Mouse (Mus musculus): ENCODE data around the gene Klhl29. TPM values are rescaled to one million over a fixed set of nuclear protein-coding genes. Genes with fewer than 3 reads are reported as not detected.

The Klhl29 gene
- polyA plus RNA-seq, 1 experiment from 2014 or later: 2.8 TPM

DNA sequence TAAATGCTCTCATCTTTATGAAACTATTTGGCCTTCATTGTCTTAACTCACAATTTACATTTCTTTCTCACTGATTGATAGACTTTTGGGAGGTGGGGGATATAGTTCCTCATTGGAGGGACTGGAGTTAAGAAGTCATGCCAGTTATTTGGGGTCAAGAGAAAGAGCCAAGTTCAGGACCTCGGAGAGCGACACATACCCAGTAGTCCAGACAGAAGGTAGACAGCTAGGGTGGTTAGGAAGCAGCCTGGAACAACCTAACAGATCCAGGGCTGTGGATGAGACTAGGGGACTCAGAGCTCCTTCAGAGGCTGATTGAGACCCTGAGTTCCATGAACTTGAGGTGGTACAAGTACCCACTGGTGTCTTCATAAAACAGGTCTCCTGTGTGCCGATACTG lies 264.1 kb downstream of the Klhl29 start:
- Histone ChIP-seq H3K36me3 (ENCODE audit: control insufficient read depth, insufficient read depth, low read length) (no peaks in the 10 kb centered on the region), H3K9me3 (ENCODE audit: control insufficient read depth, low read length) (no peaks in the 10 kb centered on the region), H3K27me3 (replicated peaks; ENCODE audit: control insufficient read depth, insufficient read depth, low read length) (no peaks in the 10 kb centered on the region), H3K4me3 (ENCODE audit: low read depth, low read length) (no peak overlapping the region), H3K4me1 (replicated peaks; ENCODE audit: control insufficient read depth, insufficient read depth, low read length) (0 out of 2 replicates have a peak, but pooled peaks cover 2% of the 10 kb centered on the region), H3K27ac (ENCODE audit: low read depth) (no peak overlapping the region), H3K9ac (ENCODE audit: low read length) (no peak overlapping the region), H3K4me2 (ENCODE audit: low read length) (no peak overlapping the region)
- 59% methylated on average over 3 of the region's 3 CpGs for WGBS
- DNase-seq (ENCODE audit: low spot score) (peak; percentile 66), ATAC-seq (replicated peaks; ENCODE audit: low FRiP score, low TSS enrichment, low read depth) (no peak)

GRCm38 (mm10) chr12:5108613-5109012 lies 266.9 kb downstream of the Klhl29 start:
- H3K36me3 ChIP-seq (ENCODE audit: control insufficient read depth, insufficient read depth, low read length): 0 out of 2 replicates have a peak, but pooled peaks cover 2% of the 10 kb centered on the region
- WGBS: 30% methylated on average over 6 of the region's 6 CpGs

DNA sequence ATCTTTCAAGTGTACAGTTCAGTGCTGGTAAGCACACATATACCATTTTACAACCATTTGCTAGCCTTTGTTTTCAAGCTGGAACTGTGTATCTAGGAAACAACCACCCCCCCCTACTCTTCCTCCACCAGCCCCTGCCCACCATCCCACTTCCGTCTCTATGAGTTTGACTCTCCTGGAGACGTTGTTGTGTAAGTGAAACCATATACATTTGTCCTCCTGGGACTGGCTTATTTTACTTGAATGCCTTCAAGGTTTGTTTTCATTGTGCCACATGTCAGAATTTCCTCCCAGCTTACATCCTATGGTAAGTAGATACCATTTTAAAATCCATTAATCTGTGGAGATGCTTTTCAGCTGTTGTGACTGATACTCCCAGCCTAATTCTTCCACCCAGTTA lies 267.7 kb downstream of the Klhl29 start:
- DNase-seq (ENCODE audit: low spot score): no peak
- Histone ChIP-seq H3K27ac (ENCODE audit: low read depth) (peak overlapping the region; percentile 13; the same call in 1 of the 2 replicates), H3K9ac (ENCODE audit: low read length) (no peak overlapping the region), H3K36me3 (ENCODE audit: control insufficient read depth, insufficient read depth, low read length) (0 out of 2 replicates have a peak, but pooled peaks cover 2% of the 10 kb centered on the region), H3K4me3 (ENCODE audit: low read depth, low read length) (no peak overlapping the region), H3K9me3 (ENCODE audit: control insufficient read depth, low read length) (no peaks in the 10 kb centered on the region), H3K27me3 (replicated peaks; ENCODE audit: control insufficient read depth, insufficient read depth, low read length) (no peaks in the 10 kb centered on the region), H3K4me2 (ENCODE audit: low read length) (no peak overlapping the region), H3K4me1 (replicated peaks; ENCODE audit: control insufficient read depth, insufficient read depth, low read length) (0 out of 2 replicates have a peak, but pooled peaks cover 2% of the 10 kb centered on the region)
- no peak for ATAC-seq (replicated peaks; ENCODE audit: low FRiP score, low TSS enrichment, low read depth)
- WGBS: 43% methylated on average over 2 of the region's 2 CpGs

More at GRCm38 (mm10) chr12:5108613-5109012, 266.9 kb downstream of the Klhl29 start:
- DNase-seq (ENCODE audit: low spot score) (peak; percentile 54), ATAC-seq (replicated peaks; ENCODE audit: low FRiP score, low TSS enrichment, low read depth) (0 out of 2 replicates have a peak, but pooled peaks have one; percentile 75)
- no peaks in the 10 kb centered on the region for H3K27me3 ChIP-seq (replicated peaks; ENCODE audit: control insufficient read depth, insufficient read depth, low read length)
- no peak overlapping the region for H3K4me2 ChIP-seq (ENCODE audit: low read length)
- H3K27ac ChIP-seq (ENCODE audit: low read depth): 0 out of 2 replicates have a peak overlapping the region, but pooled peaks have one; percentile 29
- H3K4me3 ChIP-seq (ENCODE audit: low read depth, low read length): no peak overlapping the region
- 0 out of 2 replicates have a peak, but pooled peaks cover 2% of the 10 kb centered on the region for H3K4me1 ChIP-seq (replicated peaks; ENCODE audit: control insufficient read depth, insufficient read depth, low read length)
- H3K9ac ChIP-seq (ENCODE audit: low read length): no peak overlapping the region
- no peaks in the 10 kb centered on the region for H3K9me3 ChIP-seq (ENCODE audit: control insufficient read depth, low read length)

- Histone ChIP-seq H3K4me2 (ENCODE audit: low read length) (no peak overlapping the region), H3K4me3 (ENCODE audit: low read depth, low read length) (no peak overlapping the region), H3K4me1 (replicated peaks; ENCODE audit: control insufficient read depth, insufficient read depth, low read length) (0 out of 2 replicates have a peak, but pooled peaks cover 2% of the 10 kb centered on the region), H3K27me3 (replicated peaks; ENCODE audit: control insufficient read depth, insufficient read depth, low read length) (no peaks in the 10 kb centered on the region), H3K27ac (ENCODE audit: low read depth) (no peak overlapping the region), H3K9me3 (ENCODE audit: control insufficient read depth, low read length) (no peaks in the 10 kb centered on the region), H3K36me3 (ENCODE audit: control insufficient read depth, insufficient read depth, low read length) (0 out of 2 replicates have a peak, but pooled peaks cover 2% of the 10 kb centered on the region), H3K9ac (ENCODE audit: low read length) (no peak overlapping the region)
- ATAC-seq (replicated peaks; ENCODE audit: low FRiP score, low TSS enrichment, low read depth) (no peak), DNase-seq (ENCODE audit: low spot score) (no peak)
- WGBS: 86% methylated on average over 9 of the region's 9 CpGs
These were observed 270.9 kb downstream of the Klhl29 start for GRCm38 (mm10) chr12:5104422-5105052.

DNA sequence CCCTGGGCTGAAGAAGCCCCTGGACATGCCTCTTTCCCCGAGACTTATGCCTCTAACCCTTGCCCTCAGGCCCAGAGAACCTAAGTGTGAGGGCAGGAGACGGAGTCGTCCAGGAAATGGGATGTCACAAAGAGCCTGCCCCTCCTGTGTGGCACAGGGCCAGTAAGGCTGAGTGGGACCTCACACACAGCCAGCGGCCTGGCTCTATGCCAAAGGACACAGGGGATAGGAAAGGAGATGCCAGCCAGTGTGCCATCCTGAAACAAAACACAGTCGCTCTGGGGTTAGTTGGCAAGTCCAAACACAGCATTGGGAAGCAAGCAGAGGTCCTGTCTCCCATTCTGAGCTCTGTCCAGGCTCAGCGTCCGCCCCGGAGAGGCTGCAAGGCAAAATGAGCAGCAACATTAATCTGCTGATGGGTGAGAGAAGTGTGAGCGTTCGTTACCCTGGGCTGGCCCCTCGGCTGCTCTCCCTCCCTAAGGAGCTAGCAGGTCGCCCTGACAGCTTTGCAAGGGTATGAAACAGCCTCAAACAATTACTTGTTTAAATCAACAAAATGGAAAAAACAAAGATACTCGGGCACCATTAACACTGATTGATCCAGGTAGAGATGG lies 274.0 kb downstream of the Klhl29 start:
- 64% methylated on average over 13 of the region's 13 CpGs for WGBS
- H3K4me1 ChIP-seq (replicated peaks; ENCODE audit: control insufficient read depth, insufficient read depth, low read length): no peaks in the 10 kb centered on the region
- H3K36me3 ChIP-seq (ENCODE audit: control insufficient read depth, insufficient read depth, low read length): 0 out of 2 replicates have a peak, but pooled peaks cover 5% of the 10 kb centered on the region
- no peak overlapping the region for H3K9ac ChIP-seq (ENCODE audit: low read length)
- H3K27ac ChIP-seq (ENCODE audit: low read depth): no peak overlapping the region
- H3K4me3 ChIP-seq (ENCODE audit: low read depth, low read length): no peak overlapping the region
- H3K27me3 ChIP-seq (replicated peaks; ENCODE audit: control insufficient read depth, insufficient read depth, low read length): no peaks in the 10 kb centered on the region
- H3K9me3 ChIP-seq (ENCODE audit: control insufficient read depth, low read length): no peaks in the 10 kb centered on the region
- ATAC-seq (replicated peaks; ENCODE audit: low FRiP score, low TSS enrichment, low read depth): no peak
- H3K4me2 ChIP-seq (ENCODE audit: low read length): no peak overlapping the region
- no peak for DNase-seq (ENCODE audit: low spot score)

DNA sequence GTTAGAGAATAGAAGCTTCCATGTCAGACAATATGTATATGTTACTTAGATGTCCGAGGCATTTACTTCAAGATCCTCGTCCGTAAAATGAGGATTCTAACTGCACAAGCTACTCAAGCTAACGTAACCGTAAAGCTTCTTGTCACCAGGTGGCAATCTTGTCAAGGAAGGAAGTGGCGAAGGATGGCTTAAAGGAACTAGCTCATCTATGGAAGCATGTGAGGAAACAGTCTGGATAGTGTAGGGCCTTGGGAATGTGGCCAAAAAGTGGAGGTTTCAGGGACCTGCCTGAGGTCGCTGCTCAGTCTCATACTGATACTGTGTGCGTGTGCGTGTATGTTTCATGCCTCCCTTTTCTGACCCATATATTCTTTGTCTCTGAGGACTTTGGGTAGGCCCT lies 275.9 kb downstream of the Klhl29 start:
- ATAC-seq (replicated peaks; ENCODE audit: low FRiP score, low TSS enrichment, low read depth) (no peak; the same call in 1 of the 2 replicates), DNase-seq (ENCODE audit: low spot score) (no peak)
- Histone ChIP-seq H3K4me1 (replicated peaks; ENCODE audit: control insufficient read depth, insufficient read depth, low read length) (no peaks in the 10 kb centered on the region), H3K4me3 (ENCODE audit: low read depth, low read length) (no peak overlapping the region), H3K27me3 (replicated peaks; ENCODE audit: control insufficient read depth, insufficient read depth, low read length) (no peaks in the 10 kb centered on the region), H3K4me2 (ENCODE audit: low read length) (no peak overlapping the region), H3K9me3 (ENCODE audit: control insufficient read depth, low read length) (no peaks in the 10 kb centered on the region), H3K36me3 (ENCODE audit: control insufficient read depth, insufficient read depth, low read length) (0 out of 2 replicates have a peak, but pooled peaks cover 5% of the 10 kb centered on the region), H3K27ac (ENCODE audit: low read depth) (no peak overlapping the region), H3K9ac (ENCODE audit: low read length) (no peak overlapping the region)
- WGBS: 71% methylated on average over 9 of the region's 9 CpGs

GRCm38 (mm10) chr12:5088639-5089038 lies 286.8 kb downstream of the Klhl29 start:
- H3K9ac ChIP-seq (ENCODE audit: low read length): no peak overlapping the region
- H3K4me2 ChIP-seq (ENCODE audit: low read length): no peak overlapping the region
- no peaks in the 10 kb centered on the region for H3K27me3 ChIP-seq (replicated peaks; ENCODE audit: control insufficient read depth, insufficient read depth, low read length)
- H3K4me1 ChIP-seq (replicated peaks; ENCODE audit: control insufficient read depth, insufficient read depth, low read length): peaks cover 13% of the 10 kb centered on the region
- ATAC-seq (replicated peaks; ENCODE audit: low FRiP score, low TSS enrichment, low read depth) (no peak), DNase-seq (ENCODE audit: low spot score) (no peak)
- H3K4me3 ChIP-seq (ENCODE audit: low read depth, low read length): no peak overlapping the region
- peak overlapping the region; percentile 22; the same call in 1 of the 2 replicates for H3K27ac ChIP-seq (ENCODE audit: low read depth)
- 33% methylated on average over 1 of the region's 1 CpGs for whole genome bisulfite sequencing
- peaks cover 26% of the 10 kb centered on the region; the same call in 1 of the 2 replicates for H3K36me3 ChIP-seq (ENCODE audit: control insufficient read depth, insufficient read depth, low read length)
- no peaks in the 10 kb centered on the region for H3K9me3 ChIP-seq (ENCODE audit: control insufficient read depth, low read length)

GRCm38 (mm10) chr12:5087787-5088519 lies 287.5 kb downstream of the Klhl29 start:
- peak; percentile 33 for ATAC-seq (replicated peaks; ENCODE audit: low FRiP score, low TSS enrichment, low read depth)
- Histone ChIP-seq H3K4me2 (ENCODE audit: low read length) (peak overlapping the region; percentile 27), H3K4me1 (replicated peaks; ENCODE audit: control insufficient read depth, insufficient read depth, low read length) (peaks cover 13% of the 10 kb centered on the region), H3K4me3 (ENCODE audit: low read depth, low read length) (no peak overlapping the region), H3K36me3 (ENCODE audit: control insufficient read depth, insufficient read depth, low read length) (peaks cover 30% of the 10 kb centered on the region; the same call in 1 of the 2 replicates), H3K9me3 (ENCODE audit: control insufficient read depth, low read length) (no peaks in the 10 kb centered on the region), H3K27ac (ENCODE audit: low read depth) (peak overlapping the region; percentile 47), H3K27me3 (replicated peaks; ENCODE audit: control insufficient read depth, insufficient read depth, low read length) (no peaks in the 10 kb centered on the region), H3K9ac (ENCODE audit: low read length) (no peak overlapping the region)
- WGBS: 22% methylated on average over 10 of the region's 10 CpGs
- peak; percentile 69 for DNase-seq (ENCODE audit: low spot score)

All from intestine, embryonic 14.5 days (tissue).